Mouse (Mus musculus): ENCODE data around the gene Fam19a3.

- TF ChIP-seq EP300 (IDR thresholded peaks at IDR 0.05; ENCODE audit: insufficient read depth, low read depth, low read length) (no peak), CTCF (IDR thresholded peaks at IDR 0.05; ENCODE audit: low read depth, low read length) (peak; percentile 18), POLR2A (IDR thresholded peaks at IDR 0.05; ENCODE audit: insufficient read depth, low read length) (no peak)
Observed at GRCm38 (mm10) chr3:104816130-104816529, 34.5 kb upstream of the Fam19a3 start.

Data from ES-Bruce4 (cell line).